Mouse (Mus musculus): ENCODE data around the gene Gm47996. TPM values are rescaled to one million over a fixed set of nuclear protein-coding genes. Genes with fewer than 3 reads are reported as not detected.
"Not testable (repeated sequence)": the region's sequence is repeated elsewhere in the genome, so short reads cannot be mapped to it uniquely, and the experiment has no call there.

Gene Gm47996
- total RNA-seq, 2 experiments from 2014 or later, result not detected

DNA sequence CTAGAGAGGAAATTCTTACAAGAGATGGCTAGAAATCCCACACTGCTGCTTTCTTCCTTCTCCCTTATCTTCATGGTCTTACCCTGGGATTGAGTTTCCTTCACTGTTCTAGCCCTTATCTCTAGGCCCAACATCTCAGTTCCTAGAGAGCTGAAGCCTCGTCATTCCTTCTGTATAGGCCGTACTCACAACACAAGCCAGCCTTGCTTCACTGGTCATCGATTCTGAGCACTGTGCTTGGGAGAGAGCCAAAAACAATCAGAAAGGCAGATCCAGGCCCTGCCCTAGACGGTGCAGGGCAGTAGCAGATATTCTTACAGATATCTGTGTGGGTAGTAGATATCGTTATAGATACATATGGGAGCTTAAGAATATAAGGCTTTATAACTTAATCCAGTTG is 7.2 kb upstream of the Gm47996 start:
- not testable (repeated sequence) for DNase-seq (ENCODE audit: extremely low spot score in 1 of 2, low spot score in 1 of 2)

DNA sequence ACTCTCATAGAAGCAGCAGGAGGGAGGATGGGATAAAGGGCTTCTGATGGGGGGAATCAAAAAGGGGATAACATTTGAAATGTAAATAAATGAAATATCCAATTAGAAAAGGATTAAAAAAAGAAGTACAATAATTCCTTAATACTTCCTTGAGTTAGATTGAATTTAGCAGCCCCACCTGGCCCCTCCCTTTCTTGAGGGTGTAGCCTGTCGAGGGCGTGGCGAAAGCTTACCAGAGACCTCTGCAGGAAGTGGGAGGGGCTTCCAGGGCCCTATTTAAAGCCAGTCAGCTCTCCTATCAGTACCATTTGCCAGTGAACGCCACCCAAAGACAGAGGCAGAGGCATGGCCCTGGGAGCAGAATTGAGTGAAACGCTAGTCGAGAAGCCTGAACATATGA is 6.1 kb upstream of the Gm47996 start, which contains the start of gene 3110040M04Rik:
3110040M04Rik (plus strand) TSS at position 304 of the 400 bp plus-strand sequence.
- not testable (repeated sequence) for DNase-seq (ENCODE audit: extremely low spot score in 1 of 2, low spot score in 1 of 2)

DNA sequence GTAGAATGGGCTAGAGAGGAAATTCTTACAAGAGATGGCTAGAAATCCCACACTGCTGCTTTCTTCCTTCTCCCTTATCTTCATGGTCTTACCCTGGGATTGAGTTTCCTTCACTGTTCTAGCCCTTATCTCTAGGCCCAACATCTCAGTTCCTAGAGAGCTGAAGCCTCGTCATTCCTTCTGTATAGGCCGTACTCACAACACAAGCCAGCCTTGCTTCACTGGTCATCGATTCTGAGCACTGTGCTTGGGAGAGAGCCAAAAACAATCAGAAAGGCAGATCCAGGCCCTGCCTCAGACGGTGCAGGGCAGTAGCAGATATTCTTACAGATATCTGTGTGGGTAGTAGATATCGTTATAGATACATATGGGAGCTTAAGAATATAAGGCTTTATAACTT is 1.4 kb upstream of the Gm47996 start:
- not testable (repeated sequence) for DNase-seq (ENCODE audit: extremely low spot score in 1 of 2, low spot score in 1 of 2)

DNA sequence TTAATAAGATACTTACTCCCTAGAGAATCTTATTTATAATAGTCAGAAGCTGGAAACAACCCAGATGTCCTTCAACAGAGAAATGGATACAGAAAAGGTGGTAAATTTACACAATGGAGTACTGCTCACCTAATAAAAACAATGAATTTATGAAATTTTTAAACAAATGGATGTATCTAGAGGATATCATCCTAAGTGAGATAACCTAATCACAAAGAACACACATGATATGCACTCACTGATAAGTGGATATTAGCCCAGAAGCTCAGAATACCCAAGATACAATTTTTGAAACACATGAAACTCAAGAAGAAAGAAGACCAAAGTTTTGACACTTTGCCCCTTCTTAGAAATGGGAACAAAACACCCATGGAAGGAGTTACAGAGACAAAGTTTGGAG is 987 bp upstream of the Gm47996 start:
- DNase-seq (ENCODE audit: extremely low spot score in 1 of 2, low spot score in 1 of 2), result not testable (repeated sequence)

DNA sequence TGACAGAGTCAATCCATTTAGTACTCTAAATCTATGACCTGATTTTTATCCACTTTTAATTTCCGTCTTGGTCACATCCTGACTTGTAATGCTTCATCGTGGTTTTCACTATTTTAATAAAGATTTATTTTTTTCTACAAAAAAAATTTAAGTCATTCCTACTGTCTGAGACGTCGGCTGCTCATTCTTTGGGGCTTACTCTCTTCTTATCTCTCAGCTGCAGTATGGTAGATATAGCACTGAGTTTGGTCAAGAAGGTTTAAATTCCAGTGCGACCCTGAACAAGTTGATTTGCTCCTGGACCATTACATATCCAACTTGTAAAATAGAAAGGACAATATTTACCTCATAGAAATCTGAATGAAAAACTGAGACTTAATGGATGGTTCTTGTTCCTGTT is 1.7 kb downstream of the Gm47996 start:
- not testable (repeated sequence) for DNase-seq (ENCODE audit: extremely low spot score in 1 of 2, low spot score in 1 of 2)

DNA sequence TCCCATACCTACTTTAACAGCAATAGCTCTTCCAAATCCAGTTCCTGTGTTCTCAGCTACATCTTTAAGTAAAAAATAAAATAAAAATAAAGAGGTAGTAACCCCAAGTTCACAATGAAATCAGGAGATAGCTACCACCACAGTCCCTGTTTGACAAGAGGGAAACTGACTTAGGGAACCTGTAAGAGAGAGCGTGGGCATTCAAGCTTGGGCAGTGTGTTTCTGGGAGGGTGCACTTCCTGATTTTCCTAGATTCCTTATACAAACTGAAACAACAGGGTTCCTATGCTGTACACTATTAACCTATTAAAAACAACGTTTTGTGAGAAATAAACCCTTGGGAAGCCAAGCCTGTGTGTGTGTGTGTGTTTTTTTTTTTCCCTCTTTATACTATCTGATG is 4.9 kb downstream of the Gm47996 start:
- no peak for DNase-seq (ENCODE audit: extremely low spot score in 1 of 2, low spot score in 1 of 2)

DNA sequence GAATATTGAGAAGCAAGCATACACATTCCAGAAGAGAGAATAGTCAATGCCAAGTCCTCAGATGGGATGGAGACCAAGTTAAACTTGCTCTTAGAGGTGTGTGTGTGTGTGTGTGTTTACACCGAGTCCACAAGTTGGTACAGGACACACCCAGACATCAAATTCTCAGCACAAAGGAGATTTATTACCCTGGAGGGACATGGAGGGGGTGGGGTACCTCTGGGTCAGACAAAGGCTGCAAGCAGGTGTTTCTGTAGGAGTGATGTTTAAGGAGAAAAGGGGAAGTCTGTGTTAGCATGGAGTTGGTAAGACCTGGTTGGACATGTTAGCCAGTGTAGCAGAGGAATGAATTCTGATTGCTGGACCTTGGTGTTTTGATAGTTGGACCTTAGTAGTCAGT is 6.1 kb downstream of the Gm47996 start:
- DNase-seq (ENCODE audit: extremely low spot score in 1 of 2, low spot score in 1 of 2), result no peak

DNA sequence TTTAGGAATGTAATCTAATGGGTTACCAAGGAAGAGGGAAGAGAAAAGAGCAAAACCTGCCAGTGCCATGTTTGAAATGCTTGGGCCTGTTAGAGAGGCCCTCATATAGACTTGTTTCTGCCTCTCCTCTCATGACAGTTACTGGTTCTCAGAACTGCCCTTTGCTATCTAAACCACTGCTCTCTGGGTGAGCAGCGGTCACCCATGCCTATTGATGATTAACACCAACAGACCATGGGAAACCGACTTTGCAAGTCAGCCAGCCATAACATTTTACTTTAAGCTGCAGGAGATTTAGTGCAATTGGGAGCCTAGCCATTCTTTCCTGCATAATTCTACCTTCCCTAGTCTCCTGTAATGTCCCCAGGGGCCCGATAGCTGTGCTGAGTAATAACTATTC is 6.5 kb downstream of the Gm47996 start:
- DNase-seq (ENCODE audit: extremely low spot score in 1 of 2, low spot score in 1 of 2), result no peak

DNA sequence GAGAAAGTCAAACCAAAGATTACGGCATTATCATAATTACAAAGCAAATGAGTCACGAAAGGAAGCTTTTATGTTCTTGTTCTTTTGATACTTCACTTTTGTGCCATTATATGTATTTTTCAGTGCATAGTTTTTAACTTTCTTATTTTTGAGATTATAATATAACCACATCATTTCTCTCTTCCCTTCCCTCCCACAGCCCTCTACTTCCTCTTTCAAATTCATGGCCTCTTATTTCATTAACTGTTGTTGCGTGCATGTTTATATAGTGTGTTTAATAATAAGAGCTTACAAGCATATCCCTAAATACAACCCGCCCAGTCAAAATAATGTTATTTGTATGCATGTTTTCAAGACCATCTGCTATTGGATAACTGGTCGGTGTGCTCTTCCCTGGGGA is 9.1 kb downstream of the Gm47996 start:
- DNase-seq (ENCODE audit: extremely low spot score in 1 of 2, low spot score in 1 of 2), result no peak

DNA sequence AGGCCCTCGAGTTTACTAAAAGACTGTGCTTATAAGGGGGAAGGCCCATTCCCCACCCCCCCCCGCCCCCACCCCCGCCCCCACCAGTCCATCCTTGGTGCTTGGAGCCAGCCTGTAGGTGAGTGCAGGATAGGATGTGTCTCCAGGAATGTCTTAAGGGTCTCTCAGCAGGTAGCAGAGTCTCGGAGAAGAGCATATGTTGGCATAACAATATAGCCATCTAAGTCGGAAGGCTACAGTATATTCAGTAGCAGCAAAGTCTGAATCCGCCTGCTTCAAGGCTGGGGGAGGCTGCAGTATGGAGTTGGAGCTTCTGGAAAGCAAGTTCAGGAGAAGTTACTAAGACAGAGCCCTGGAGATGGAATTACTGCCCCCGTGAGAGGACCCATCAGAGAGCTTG is 10.2 kb downstream of the Gm47996 start:
- DNase-seq (ENCODE audit: extremely low spot score in 1 of 2, low spot score in 1 of 2), result no peak

DNA sequence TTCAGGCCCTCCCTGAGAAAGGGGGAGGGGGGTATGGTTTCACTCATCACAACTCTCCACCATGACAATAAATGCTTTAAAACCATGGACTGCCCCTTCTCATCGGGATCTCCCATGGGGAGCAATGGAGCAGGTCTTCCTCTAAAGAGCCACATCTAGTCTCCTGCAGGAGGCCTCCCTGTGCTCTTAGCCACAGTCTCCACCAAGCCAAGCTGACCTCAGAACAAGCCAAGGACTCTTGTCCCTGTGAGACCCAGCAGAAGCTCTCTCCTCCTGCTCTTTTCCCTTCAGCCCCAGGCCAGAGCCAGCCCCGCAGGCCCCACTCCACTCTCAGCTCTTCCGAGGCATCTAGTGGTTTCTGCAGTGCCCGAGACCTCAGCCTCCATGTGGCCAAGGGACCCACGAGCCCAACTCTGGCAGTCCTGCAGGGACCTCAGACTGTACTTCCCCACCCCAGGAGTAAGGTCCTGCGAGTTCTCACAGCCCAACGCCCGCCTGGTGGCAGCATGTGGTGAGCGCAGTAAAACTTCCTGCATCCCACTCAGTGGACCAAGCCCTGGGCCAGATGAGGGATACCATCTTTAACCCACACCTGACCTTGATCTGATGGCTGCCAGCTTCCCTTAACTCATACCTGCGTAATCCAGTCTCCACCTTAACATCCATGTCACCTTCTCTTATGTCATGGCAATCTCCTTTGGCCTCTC is 12.8 kb downstream of the Gm47996 start:
- DNase-seq (ENCODE audit: extremely low spot score in 1 of 2, low spot score in 1 of 2), result no peak

DNA sequence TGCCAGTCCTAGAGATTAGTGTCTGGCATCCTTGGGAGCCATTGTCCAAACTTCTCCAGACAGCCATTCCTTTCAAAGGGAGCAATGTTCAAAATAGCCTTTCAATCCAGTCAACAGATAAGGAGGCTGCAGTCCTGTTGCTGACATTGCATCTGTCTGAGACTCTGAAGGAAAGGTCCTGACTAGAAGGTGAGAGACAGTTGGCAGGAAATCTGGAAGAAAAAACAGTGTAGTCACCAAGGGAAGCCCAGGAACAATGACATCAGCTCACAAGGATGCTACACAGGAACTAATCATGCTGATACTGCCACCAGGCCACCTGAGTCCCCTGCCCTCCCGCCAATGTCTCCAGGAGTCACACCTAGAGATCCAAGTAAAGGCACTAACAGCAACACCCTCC is 13.4 kb downstream of the Gm47996 start:
- DNase-seq (ENCODE audit: extremely low spot score in 1 of 2, low spot score in 1 of 2), result no peak

DNA sequence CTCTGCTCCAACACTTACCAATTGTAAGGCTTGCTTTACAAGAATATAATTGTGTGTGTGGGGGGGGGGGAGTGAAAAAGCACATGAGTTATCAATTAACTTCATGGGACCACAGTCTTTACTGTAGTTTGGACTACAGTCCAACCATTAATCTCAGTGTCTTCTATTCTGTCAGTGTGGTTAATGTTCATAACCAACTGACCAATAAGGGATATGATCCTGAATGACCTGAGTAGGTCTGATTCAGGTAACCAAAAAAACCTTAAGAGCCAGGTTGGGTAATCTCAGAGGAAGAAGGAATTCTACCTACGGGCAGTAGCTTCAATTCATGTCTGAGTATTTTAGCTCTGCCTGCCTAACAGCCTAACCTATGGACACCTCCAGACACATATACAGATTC is 14.6 kb downstream of the Gm47996 start:
- no peak for DNase-seq (ENCODE audit: extremely low spot score in 1 of 2, low spot score in 1 of 2)

DNA sequence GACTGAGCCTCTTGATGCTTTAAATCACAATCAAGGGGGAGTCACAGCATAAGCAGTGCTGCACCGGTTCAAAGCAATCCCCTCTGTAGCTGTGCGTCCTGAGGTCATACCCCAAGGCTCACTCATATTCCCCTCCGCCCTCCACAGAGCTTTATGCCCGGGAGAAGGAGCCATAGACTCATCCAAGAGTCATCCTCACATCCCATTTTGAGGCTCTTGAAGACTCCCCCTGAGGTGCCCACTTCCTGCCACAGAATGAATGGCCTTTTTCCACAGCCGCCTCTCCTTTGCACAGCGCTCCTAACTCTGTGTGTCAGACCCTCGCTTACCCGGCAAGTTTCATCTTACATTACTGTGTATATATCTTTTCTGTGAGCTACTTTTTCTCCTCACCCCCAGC is 17.6 kb downstream of the Gm47996 start:
- no peak for DNase-seq (ENCODE audit: extremely low spot score in 1 of 2, low spot score in 1 of 2)

DNA sequence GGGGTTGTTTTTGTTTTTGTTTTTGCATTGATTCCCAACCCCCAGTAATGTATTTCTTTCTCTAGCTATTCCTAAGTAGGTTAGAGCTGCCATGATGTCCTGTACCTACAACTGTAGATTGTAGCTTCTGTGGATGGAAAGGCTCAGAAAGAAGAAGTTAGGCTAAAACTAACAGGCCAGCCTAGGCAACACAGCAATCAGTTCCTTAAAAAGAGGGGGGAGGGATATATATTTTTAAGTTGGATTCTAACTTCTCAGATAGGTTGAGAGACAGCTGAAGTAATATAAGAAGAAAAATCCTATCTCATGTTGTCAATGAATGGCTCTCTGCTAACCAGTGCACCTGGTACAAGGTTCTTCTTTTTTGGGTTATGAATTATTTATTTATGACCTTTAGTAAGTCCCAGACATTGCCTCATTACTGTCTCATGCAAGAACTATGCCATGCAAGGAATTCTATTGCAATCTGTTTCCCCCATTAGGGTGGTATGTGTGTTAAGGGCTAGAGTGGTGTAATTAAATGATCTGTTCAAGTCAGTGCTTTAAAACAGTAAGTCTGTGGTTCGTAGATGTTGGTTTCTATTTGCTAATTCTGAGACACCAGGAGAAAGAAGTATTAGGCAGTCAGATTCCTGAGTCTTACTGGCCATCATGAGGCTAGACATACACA is 18.5 kb downstream of the Gm47996 start:
- no peak for DNase-seq (ENCODE audit: extremely low spot score in 1 of 2, low spot score in 1 of 2)

DNA sequence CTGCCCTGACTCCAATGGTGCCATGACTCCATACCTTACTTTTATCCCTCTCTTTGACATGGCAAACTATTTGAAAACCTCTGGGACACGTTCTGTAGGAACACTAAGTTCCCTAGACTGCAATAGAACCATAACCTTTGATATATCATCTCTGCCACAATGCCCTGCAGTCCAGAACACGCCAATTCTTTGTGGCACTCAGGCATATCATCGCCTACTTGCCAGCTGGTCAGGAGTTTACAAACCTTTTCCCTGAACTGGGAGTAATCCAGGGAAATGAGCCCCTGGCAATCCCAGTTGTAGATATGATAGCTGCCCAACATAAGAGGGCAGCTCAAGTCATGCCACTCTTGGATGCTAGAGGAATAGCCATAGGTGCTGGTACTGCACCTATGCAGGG is 22.4 kb downstream of the Gm47996 start:
- no peak for DNase-seq (ENCODE audit: extremely low spot score in 1 of 2, low spot score in 1 of 2)

DNA sequence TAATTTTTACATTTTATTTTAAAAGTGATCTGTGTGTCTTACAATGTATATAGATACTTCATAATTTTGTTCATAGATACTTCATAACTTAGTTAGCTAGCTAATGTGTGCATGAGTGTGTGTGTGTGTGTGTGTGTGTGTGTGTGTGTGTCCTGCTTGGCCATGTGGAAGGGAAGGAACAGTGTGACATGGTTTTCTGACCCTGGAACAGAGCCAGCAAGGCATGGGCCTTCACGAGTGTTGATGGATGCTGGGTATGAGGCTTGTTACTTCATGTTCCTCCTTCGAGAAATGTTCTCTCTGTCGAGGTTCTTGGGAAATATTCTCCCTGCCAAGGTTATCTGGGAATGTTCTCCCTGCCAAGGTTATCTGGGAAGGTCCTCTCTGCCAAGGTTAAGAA is 23.8 kb downstream of the Gm47996 start:
- no peak for DNase-seq (ENCODE audit: extremely low spot score in 1 of 2, low spot score in 1 of 2)

DNA sequence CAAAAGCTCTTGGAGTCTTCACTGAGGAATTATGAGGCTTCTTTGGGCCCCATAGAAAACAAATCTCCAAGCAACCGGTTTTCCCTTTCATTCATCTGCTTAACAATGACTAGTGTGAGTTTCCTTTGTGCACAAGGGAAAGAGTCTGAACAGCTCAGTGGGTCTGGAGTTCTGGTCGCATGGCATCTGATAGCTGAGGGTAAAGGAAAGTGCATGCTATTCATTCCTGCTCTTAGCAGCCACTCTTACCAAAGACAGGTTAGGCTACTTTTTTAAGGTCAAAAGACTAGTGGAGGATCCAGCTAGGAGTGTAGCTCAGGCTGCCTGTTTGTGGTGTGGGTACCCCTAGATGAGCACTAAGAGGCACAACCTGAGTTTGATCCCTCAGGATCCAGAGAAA is 25.6 kb downstream of the Gm47996 start:
- DNase-seq (ENCODE audit: extremely low spot score in 1 of 2, low spot score in 1 of 2), result no peak

DNA sequence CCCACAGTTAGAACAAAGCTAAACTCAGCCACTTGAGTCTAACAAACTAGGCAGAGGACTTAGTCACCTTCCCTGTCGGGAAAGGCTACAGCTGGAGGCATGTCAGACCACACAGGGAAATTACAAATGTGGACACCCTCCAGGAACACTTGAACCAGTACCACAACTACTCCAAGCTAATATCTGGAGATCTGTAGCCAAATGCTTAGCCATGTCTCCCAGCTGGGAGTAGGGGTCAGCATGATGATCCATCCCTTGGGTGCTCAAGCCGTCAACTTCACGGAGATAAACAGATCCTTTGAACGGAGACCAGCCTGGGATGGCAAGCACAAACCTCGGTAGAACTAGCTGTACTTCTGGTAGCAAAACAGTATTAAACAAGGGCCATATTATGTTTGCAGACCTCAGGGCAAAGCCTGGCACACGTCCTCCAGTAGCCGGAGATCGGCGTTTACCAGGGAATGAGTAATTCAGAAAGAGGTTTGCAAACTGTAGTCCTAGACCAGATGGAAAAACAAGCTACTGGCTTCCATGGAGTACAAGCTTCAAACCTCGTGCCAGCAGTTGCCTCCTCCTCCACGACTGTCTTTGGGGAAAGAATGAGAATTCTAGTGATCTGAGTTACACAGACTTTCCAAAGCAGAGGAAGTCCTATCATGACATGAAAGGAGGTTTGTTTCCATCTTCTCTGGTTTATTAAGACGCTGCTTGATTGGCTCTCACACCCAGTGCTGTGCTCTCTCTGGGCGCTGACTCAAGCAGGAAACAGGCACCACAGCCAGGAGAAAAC is 26.4 kb downstream of the Gm47996 start:
- DNase-seq (ENCODE audit: extremely low spot score in 1 of 2, low spot score in 1 of 2), result no peak

DNA sequence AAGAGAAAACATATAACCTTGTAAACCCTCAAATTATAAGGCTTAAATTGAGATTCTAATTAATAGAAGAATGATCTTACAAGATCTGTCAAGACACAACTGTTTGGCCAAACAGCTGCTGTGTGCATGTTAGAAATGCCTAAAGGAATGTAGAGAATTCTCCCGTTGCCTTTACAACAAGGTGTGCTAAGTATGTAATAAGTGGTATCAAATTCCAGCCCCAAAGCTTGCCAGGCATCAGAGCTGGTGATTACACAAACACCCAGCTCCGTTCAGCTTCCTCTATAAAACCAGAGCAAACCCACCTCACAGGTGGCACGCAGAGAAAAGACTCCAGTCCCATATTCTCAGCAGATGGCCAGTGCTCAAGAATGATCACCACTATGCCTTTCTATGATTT is 27.8 kb downstream of the Gm47996 start:
- DNase-seq (ENCODE audit: extremely low spot score in 1 of 2, low spot score in 1 of 2), result no peak

DNA sequence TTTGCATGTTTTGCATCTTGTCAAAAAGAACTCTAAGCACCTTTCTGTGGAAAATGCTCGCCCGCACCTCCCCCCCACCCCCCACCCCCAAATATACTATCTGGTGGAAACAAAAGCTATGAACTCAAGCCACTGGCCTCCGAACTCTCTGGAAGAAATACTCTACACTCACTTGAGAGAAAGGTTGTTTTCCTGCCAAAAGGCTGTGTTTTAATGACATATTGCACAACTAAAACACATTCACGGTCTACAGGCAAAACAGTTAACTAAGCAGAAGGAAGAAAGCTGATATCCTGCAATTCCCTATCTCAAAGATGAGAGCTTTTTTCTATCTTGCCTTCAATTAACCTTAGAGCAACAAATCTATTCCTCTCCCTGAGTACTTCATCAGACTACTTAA is 33.4 kb downstream of the Gm47996 start:
- no peak for DNase-seq (ENCODE audit: extremely low spot score in 1 of 2, low spot score in 1 of 2)
